Mouse (Mus musculus): ENCODE data around the gene Orc3.
"Not testable (repeated sequence)": the region's sequence is repeated elsewhere in the genome, so short reads cannot be mapped to it uniquely, and the experiment has no call there.

- not testable (repeated sequence) for TF ChIP-seq POLR2A (IDR thresholded peaks at IDR 0.05; ENCODE audit: borderline replicate concordance, insufficient read depth, low read length); CTCF (IDR thresholded peaks at IDR 0.05; ENCODE audit: borderline replicate concordance, insufficient read depth, low read depth, low read length)
Measured at GRCm38 (mm10) chr4:34581489-34581888, 33.3 kb downstream of the Orc3 start.
